Mouse (Mus musculus): ENCODE measurements at regions not wholly inside any gene's neighbourhood (a gene's known extent, or its start where the extent isn't known, plus 50 kb on each side); places are given as distances from the start of the nearest gene placed in this dataset.

DNA sequence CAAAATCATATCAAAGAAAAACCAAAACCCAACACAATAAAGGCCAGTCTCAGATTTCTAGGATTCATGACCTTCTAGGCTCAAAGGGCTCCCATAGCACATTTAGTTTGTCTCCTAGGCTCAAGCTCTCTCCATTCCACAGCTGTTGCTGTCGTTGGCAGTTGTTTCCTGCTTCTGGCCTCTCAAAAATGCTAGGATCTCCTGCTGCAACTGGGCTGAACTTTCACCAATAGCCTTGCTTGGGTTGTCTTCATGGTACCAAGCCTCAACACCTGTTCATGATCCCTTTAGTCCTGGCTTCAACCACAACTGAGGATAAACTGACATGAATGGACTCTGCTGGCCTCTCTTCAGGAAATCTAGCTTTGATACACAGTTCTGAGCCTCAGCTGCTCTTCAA is 115.9 kb upstream of the Ssbp2 start:
- no peak for ATAC-seq (ENCODE audit: low FRiP score)
- no peaks in the 10 kb centered on the region for H3K27me3 ChIP-seq
- H3K36me3 ChIP-seq = no peaks in the 10 kb centered on the region
- WGBS = 69% methylated on average over 1 of the region's 1 CpGs
- no peak overlapping the region for H3K27ac ChIP-seq
- no peak overlapping the region for H3K4me3 ChIP-seq
- no peaks in the 10 kb centered on the region for H3K4me1 ChIP-seq
- peaks cover 6% of the 10 kb centered on the region; the same call in 1 of the 2 replicates for H3K9me3 ChIP-seq (replicated peaks)
- no peak overlapping the region for H3K4me2 ChIP-seq (replicated peaks)
- no peak overlapping the region for H3K9ac ChIP-seq

DNA sequence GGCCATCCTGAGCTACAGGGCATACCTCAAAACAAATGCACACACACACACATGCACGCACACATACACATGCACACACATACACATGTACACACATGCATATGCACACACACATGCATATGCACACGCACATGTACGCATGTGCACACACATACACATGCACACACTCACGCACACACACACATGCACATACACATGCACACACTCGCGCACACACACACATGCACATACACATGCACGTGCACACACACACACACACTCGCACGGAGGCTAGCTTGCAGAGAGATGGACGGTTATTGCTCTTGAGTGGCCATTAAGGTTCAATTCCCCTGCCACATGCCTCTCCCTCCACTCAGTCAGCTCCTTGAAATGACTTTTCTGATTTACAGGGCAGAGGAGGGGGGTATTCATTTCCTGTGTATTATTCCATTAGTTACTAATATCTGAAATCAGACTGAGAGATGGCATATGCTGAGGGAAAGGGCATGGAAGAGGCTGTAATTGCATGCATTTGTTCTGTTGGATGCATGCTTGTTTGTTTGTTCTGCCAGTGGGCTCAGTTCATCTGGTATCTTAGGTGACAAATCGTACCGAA is 111.5 kb upstream of the Ssbp2 start:
- H3K27ac ChIP-seq = no peak overlapping the region
- no peak for ATAC-seq (ENCODE audit: low FRiP score)
- H3K9me3 ChIP-seq (replicated peaks) = peaks cover 6% of the 10 kb centered on the region; the same call in 1 of the 2 replicates
- H3K27me3 ChIP-seq = no peaks in the 10 kb centered on the region
- H3K4me1 ChIP-seq = no peaks in the 10 kb centered on the region
- H3K36me3 ChIP-seq = no peaks in the 10 kb centered on the region
- no peak overlapping the region for H3K4me3 ChIP-seq
- H3K4me2 ChIP-seq (replicated peaks) = no peak overlapping the region
- WGBS = 90% methylated on average over 12 of the region's 12 CpGs
- H3K9ac ChIP-seq = no peak overlapping the region

DNA sequence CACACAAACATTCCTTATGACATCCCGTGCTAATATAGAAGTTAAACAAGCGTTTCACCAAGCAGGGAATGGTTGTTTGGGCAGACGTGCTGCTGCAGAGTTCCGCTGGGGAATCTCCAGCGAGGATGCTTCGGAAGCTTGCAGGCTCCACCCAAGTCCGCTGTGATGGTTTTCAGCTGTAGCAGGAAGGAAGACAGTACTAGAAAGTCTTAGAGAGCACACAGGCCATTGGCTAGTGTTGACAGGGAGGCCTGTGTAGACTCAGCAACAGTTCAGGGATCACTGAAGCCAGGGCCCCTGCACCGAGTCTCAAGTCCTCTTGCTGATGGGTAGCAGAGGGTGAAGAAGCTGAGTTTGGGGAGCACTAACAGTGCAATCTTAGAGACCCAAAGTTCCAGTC is 107.8 kb upstream of the Ssbp2 start:
- Histone ChIP-seq H3K4me3 (no peak overlapping the region), H3K4me1 (no peaks in the 10 kb centered on the region), H3K27ac (no peak overlapping the region), H3K27me3 (no peaks in the 10 kb centered on the region), H3K9ac (no peak overlapping the region), H3K4me2 (replicated peaks) (no peak overlapping the region), H3K36me3 (no peaks in the 10 kb centered on the region), H3K9me3 (replicated peaks) (no peaks in the 10 kb centered on the region)
- WGBS = 91% methylated on average over 8 of the region's 8 CpGs
- no peak for ATAC-seq (ENCODE audit: low FRiP score)

DNA sequence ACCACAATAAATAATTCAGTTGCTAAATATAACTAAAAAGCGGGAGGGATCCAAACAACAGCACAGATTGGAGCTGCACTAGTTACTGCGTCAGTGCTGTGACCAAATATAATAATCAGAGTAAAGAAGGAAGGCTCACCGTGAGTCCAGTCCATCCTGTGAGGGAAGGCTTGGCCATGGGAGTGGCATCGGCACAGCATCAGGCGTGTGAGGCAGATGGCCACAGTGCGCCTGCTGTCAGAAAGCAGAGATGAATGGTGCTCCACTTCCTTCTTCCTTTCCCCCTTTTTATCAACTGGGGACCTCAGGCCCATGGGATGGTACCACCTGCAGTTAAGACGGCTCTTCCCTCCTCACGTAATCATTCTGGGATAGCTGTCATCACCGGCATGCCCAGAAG is 103.6 kb upstream of the Ssbp2 start:
- H3K4me3 ChIP-seq = no peak overlapping the region
- no peaks in the 10 kb centered on the region for H3K27me3 ChIP-seq
- ATAC-seq (ENCODE audit: low FRiP score) = no peak
- H3K4me2 ChIP-seq (replicated peaks) = no peak overlapping the region
- no peaks in the 10 kb centered on the region for H3K4me1 ChIP-seq
- no peak overlapping the region for H3K9ac ChIP-seq
- H3K36me3 ChIP-seq = no peaks in the 10 kb centered on the region
- no peak overlapping the region for H3K27ac ChIP-seq
- no peaks in the 10 kb centered on the region for H3K9me3 ChIP-seq (replicated peaks)
- WGBS = 87% methylated on average over 9 of the region's 9 CpGs

DNA sequence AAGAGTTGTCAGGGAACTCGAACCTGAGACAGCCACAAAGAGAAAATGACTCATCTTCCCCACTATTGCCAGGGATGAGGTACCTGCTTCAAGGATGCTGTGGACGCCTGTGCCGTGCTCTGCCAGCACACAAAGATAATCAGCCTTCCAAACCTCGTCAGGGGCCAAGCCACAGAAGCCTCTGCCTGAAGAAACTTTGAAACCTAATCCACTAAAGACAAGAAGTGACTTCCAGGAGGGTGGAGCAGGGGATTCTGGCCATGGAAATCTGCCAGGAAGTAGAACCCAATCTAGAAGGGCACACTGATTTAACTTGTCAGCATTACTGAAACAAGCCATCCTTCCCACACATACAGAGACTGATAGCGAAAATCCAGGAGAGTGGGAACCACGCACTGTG is 100.0 kb upstream of the Ssbp2 start:
- no peak for ATAC-seq (ENCODE audit: low FRiP score)

DNA sequence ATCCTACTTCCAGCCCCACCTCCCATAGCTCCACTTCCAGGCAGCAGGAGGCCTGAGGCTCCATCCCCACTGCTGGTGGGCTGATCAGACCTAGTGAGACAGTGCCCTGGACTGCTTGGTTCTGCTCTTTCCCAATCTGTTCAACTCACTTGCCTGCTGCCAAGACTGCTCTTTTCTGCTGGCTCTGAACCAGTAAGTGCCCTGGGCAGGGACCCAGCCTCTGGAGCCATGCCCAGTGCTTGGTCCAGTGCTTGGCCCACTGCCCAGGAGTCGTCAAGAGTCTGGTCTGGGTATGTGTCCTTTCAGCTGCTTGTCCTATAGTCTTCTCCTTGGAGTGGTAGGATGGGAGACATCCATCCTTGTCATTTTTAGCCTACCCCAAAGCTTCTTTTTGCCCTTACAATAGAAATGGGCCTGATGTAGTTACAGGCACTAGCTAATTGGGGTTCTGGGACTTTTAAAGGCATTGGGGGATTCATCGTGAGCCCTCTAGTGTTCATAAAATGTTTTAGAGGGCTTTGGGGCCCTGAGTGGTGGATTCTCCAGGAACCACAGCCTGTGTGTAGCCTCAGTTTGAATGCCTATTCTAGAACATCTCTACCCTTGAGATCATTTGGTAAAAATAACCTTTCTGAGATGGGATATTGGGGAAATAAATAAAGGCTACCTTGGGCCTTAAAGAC is 94.7 kb upstream of the Ssbp2 start:
- Histone ChIP-seq H3K9me3 (replicated peaks) (no peaks in the 10 kb centered on the region), H3K27ac (peak overlapping the region; percentile 40), H3K4me2 (replicated peaks) (no peak overlapping the region), H3K27me3 (no peaks in the 10 kb centered on the region), H3K4me3 (no peak overlapping the region), H3K9ac (no peak overlapping the region), H3K4me1 (peaks cover 17% of the 10 kb centered on the region), H3K36me3 (no peaks in the 10 kb centered on the region)
- WGBS = 76% methylated on average over 2 of the region's 2 CpGs
- ATAC-seq (ENCODE audit: low FRiP score) = peak; percentile 64

More for the DNA sequence above, 100.0 kb upstream of the Ssbp2 start:
- H3K9me3 ChIP-seq (replicated peaks) = no peaks in the 10 kb centered on the region
- no peak overlapping the region for H3K4me3 ChIP-seq
- H3K36me3 ChIP-seq = no peaks in the 10 kb centered on the region
- no peak overlapping the region for H3K27ac ChIP-seq
- 0 out of 2 replicates have a peak, but pooled peaks cover 2% of the 10 kb centered on the region for H3K4me1 ChIP-seq
- no peak overlapping the region for H3K4me2 ChIP-seq (replicated peaks)
- WGBS = 84% methylated on average over 6 of the region's 6 CpGs
- H3K9ac ChIP-seq = no peak overlapping the region
- H3K27me3 ChIP-seq = no peaks in the 10 kb centered on the region

DNA sequence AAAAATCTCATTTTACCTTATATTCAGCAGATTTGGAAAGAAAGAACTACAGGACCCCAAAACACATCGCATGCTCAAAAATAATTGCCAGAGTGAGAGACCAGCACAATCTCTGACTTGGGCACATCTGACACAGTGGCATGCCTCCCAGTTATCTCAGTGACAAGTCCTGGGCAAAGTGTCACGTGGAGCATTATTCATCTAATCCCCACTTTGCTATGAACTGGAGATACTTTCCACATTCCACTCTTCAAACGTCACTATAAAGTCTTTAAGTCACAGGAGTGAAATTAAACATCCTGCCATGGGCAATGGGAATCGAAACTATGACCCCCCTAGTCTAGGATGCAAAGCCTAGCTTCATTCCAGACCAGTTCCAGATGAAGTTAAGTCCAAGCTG is 93.5 kb upstream of the Ssbp2 start:
- Histone ChIP-seq H3K36me3 (no peaks in the 10 kb centered on the region), H3K9me3 (replicated peaks) (no peaks in the 10 kb centered on the region), H3K4me2 (replicated peaks) (no peak overlapping the region), H3K9ac (no peak overlapping the region), H3K4me1 (peaks cover 22% of the 10 kb centered on the region), H3K4me3 (no peak overlapping the region), H3K27ac (no peak overlapping the region), H3K27me3 (no peaks in the 10 kb centered on the region)
- WGBS = 81% methylated on average over 4 of the region's 4 CpGs
- ATAC-seq (ENCODE audit: low FRiP score) = no peak

DNA sequence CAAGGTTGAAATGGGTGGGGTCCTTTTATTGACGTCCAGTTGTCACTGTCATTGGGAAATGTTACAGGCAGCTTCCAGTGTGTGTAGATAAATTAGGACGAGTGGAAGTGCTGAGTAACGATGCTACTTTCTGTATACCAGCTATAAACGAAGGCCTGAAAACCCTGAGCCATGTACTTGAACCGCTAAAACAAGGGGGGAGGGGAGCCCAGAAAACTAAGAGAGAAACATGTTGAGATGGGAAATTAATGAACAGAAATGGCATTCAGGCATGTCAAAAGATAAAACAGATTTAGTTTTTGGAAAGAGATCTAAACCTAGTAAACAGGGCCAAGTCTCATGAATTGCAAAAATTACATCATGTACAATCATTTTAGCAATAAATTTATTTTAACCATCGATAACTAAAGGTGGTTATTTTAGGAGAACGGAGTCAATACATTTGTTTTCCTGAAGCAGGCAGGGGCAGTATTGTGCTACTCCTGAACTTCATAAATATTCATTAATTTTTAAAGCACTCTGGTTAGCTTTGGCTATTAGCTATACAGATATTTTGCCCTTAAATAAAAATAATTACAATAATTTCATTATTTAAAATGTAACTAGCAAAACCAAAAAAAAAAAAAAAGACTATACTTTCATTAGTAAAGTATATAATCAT is 92.1 kb upstream of the Ssbp2 start:
- Histone ChIP-seq H3K4me2 (replicated peaks) (no peak overlapping the region), H3K27me3 (no peaks in the 10 kb centered on the region), H3K27ac (no peak overlapping the region), H3K9me3 (replicated peaks) (no peaks in the 10 kb centered on the region), H3K36me3 (no peaks in the 10 kb centered on the region), H3K9ac (no peak overlapping the region), H3K4me3 (no peak overlapping the region), H3K4me1 (peaks cover 37% of the 10 kb centered on the region)
- no peak for ATAC-seq (ENCODE audit: low FRiP score)
- WGBS = 56% methylated on average over 7 of the region's 7 CpGs

DNA sequence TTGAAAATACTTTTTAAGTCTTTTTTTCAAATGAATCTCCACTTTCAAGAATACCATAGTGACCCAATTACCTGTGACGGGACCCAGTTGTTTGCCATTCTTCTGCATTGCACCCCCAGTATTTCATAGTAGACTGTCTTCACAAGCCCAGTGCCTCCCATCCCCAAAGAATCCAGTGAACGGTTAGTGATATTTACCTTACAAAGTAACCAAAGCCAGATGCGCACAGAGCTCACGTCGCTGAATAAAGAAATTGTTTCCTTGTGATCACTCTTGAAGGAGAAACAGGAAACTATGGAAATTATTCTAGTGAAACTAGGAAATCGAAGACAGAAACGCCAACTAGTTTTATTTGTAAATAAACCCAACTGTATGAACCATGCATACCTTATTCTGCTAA is 91.4 kb upstream of the Ssbp2 start:
- H3K4me1 ChIP-seq = peaks cover 41% of the 10 kb centered on the region
- WGBS = 77% methylated on average over 7 of the region's 7 CpGs
- H3K27ac ChIP-seq = no peak overlapping the region
- no peaks in the 10 kb centered on the region for H3K27me3 ChIP-seq
- no peak for ATAC-seq (ENCODE audit: low FRiP score)
- no peaks in the 10 kb centered on the region for H3K9me3 ChIP-seq (replicated peaks)
- no peaks in the 10 kb centered on the region for H3K36me3 ChIP-seq
- no peak overlapping the region for H3K4me2 ChIP-seq (replicated peaks)
- no peak overlapping the region for H3K9ac ChIP-seq
- no peak overlapping the region for H3K4me3 ChIP-seq

DNA sequence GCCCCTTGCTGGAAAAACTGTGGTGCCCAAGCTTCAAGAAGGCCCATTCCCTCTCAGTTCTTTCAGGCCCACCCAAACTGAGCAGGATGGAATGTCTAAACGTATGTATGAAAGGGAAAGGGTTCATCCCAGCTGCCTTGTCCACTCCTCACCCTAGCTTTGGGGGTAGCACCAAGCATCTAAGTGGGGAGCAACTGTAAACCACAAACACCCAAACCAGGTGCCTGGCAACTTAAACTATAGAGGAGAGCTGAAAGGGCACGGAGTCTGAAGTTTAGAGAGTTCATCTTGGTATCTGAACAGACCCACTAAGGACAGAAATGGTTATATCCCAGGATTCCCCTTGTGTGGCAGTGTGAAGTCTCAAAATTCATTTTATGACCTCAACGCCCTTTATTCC is 90.1 kb upstream of the Ssbp2 start:
- H3K36me3 ChIP-seq = no peaks in the 10 kb centered on the region
- ATAC-seq (ENCODE audit: low FRiP score) = no peak
- peak overlapping the region; percentile 63 for H3K4me2 ChIP-seq (replicated peaks)
- H3K4me3 ChIP-seq = peak overlapping the region; percentile 34
- WGBS = 27% methylated on average over 3 of the region's 3 CpGs
- H3K4me1 ChIP-seq = peaks cover 52% of the 10 kb centered on the region
- no peaks in the 10 kb centered on the region for H3K27me3 ChIP-seq
- H3K27ac ChIP-seq = peak overlapping the region; percentile 91
- no peaks in the 10 kb centered on the region for H3K9me3 ChIP-seq (replicated peaks)
- H3K9ac ChIP-seq = peak overlapping the region; percentile 41; the same call in 1 of the 2 replicates

DNA sequence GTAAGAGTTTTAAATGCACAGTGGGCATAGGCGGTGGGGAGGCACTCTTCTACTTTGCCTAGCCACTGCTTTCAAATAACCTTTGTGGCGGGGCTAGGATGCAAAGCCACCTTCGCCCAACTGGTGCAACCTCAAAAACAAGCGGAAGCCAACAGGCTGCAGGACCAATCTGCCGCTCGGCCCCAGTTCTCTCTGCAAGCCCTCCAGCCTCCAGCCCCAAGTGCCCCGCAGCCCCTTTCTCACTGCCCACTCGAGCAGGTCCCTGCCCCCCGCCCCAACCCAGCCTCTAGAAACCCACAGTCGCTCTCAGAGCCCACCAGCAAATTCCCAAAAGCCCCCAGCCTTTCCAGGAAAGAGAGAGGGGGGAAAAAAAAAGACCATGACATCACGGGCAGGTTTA is 89.6 kb upstream of the Ssbp2 start:
- Histone ChIP-seq H3K36me3 (no peaks in the 10 kb centered on the region), H3K4me3 (peak overlapping the region; percentile 34), H3K9ac (peak overlapping the region; percentile 41), H3K27me3 (no peaks in the 10 kb centered on the region), H3K27ac (peak overlapping the region; percentile 91), H3K4me2 (replicated peaks) (peak overlapping the region; percentile 63), H3K9me3 (replicated peaks) (no peaks in the 10 kb centered on the region), H3K4me1 (peaks cover 50% of the 10 kb centered on the region)
- ATAC-seq (ENCODE audit: low FRiP score) = peak; percentile 63
- WGBS = 0% methylated on average over 11 of the region's 11 CpGs

DNA sequence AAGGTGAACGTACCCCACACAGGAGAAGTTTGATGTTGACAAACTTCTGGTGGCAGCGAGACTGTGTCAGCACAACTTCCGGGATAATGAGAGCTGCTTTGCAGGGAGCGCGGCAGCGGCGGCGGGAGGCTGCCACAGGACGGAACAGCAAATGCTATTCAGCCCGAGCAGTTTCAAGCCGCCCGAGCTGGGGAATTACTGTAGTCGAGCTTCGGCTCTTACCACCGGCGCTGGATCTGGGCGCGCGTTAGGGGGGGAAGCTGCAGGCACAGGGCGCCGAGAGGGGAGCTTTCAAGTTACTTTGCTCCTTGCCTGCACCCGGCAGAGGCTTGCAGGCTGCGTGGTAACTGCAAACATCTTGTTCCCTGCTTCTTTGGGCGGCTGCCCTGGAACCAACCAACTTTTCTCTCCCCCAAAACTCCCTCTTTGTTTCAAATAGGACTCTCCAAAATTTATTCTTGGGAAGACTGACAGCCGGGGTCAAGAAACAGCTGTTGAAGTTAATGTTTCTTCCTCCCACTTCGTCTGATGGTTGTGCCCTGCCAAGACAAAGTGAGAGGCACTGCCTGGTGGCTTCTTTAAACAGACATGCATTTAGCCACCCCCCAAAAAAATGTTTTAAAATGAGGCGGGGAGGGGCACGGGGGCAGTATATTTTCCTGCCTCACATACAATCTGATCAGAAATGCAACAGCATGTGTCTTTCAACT is 89.0 kb upstream of the Ssbp2 start:
- WGBS = 0% methylated on average over 28 of the region's 28 CpGs
- ATAC-seq (ENCODE audit: low FRiP score) = peak; percentile 95
- peaks cover 50% of the 10 kb centered on the region for H3K4me1 ChIP-seq

More for the DNA sequence above, 89.0 kb upstream of the Ssbp2 start:
- H3K4me3 ChIP-seq = peak overlapping the region; percentile 34
- no peaks in the 10 kb centered on the region for H3K27me3 ChIP-seq
- H3K9ac ChIP-seq = peak overlapping the region; percentile 41; the same call in 1 of the 2 replicates
- no peaks in the 10 kb centered on the region for H3K36me3 ChIP-seq
- H3K4me2 ChIP-seq (replicated peaks) = peak overlapping the region; percentile 63
- H3K27ac ChIP-seq = peak overlapping the region; percentile 91
- no peaks in the 10 kb centered on the region for H3K9me3 ChIP-seq (replicated peaks)

Data from hindbrain, embryonic 12.5 days (tissue).